Mouse (Mus musculus) kidney, adult 2 months (tissue): ENCODE results near the gene Aox4.

Source experiments
- CTCF ChIP-seq: fragments of 200-500 bp; conservative IDR thresholded peaks from 2 replicates; pipeline ENCODE4 v1.5.1; 2011; ENCODE audit warnings: low read depth, mild to moderate bottlenecking, control low read depth, low read length, moderate library complexity, mixed read lengths; ENCODE audit not compliant: insufficient read depth, insufficient read length
- POLR2A ChIP-seq: fragments of 200-500 bp; IDR thresholded peaks from one replicate; pipeline ENCODE4 v1.6.1; 2011; ENCODE audit warnings: low read depth, low read length, control low read depth

- TF ChIP-seq CTCF, result no peak
- no peak for TF ChIP-seq POLR2A
Measured at GRCm38 (mm10) chr1:58313173-58313572, 103.0 kb downstream of the Aox4 start.
